Mouse (Mus musculus) layer of hippocampus, postnatal 10 days (tissue): Measurements from ENCODE around the gene Mbl1. TPM values are rescaled to one million over a fixed set of nuclear protein-coding genes. Genes with fewer than 3 reads are reported as not detected.

Experiments used
- DNase-seq, 2 experiments: peaks; one replicate each; pipeline ENCODE4 v3.0.0; 2021; ENCODE audit warnings: low spot score in 2 of 2
- long read RNA-seq: library from polyadenylated mRNA; stranded (forward); transcript quantifications from one replicate; pipeline ENCODE4 v2.0.0, GENCODE M21; 2023
- total RNA-seq, 2 experiments: library from RNA; stranded (reverse); gene quantifications; 2 replicates each; pipeline ENCODE4 v1.2.3; 2021

The Mbl1 gene
- total RNA-seq: not detected
- long read RNA-seq: 0 reads

GRCm38 (mm10) chr14:41151220-41151898 lies at the start of gene Mbl1:
Mbl1 (plus strand) TSS chr14:41151458.
- DNase-seq: no peak

DNA sequence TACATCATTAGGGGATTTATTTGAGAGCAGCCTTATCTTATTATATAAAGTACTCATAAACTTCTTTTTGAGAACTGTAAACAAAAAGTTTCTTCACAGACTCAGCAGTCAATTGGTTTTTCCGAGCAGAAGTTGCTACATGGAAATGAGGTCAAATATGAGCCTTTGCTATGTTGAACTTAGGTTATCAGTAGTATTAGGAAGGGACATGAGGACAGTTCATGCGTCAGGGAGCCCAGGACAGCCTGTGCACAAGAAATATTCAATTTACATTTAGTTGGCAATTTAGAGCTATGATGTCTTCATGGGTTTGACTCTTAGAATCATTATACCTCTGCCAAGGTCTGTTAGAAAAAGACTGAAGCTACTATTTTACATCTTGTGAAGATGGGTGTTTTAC lies 49.0 kb upstream of the Mbl1 start:
- DNase-seq: no peak

DNA sequence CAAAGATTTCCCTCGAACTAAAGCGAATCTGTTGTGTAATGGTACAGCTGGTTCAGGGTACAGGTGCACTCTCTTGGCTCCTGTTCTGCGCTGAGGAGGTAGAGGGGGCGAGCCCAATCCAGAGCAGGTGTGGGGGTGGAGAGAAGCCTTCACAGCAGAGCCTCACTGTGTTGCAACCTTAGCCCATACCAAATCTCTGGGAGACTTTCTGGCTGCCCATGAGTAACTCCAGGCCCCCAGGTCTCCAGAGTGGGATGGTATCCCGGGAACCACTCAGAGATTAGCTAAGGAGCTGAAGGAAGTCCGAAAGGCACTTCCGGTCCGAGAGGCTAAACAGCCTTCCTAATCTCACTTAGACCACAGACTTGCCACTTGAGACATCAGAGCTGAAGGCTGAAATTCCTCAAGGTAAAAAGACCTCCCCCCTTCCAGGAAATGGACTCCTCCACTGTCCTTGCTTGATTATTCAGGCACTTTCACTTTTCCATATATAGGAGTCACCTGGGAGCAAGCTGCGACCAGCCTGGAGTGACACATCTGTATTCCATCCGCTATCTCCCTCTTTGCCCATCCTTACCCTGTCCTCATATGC lies 46.3 kb upstream of the Mbl1 start, which contains the start of gene Mat1a:
Gene Mat1a (plus strand): TSS at position 183 of the 592 bp plus-strand sequence.
- DNase-seq: no peak

GRCm38 (mm10) chr14:41111031-41111668 lies 40.1 kb upstream of the Mbl1 start:
- no peak for DNase-seq

- no peak for DNase-seq
These were observed 38.3 kb upstream of the Mbl1 start for GRCm38 (mm10) chr14:41112944-41113343.

DNA sequence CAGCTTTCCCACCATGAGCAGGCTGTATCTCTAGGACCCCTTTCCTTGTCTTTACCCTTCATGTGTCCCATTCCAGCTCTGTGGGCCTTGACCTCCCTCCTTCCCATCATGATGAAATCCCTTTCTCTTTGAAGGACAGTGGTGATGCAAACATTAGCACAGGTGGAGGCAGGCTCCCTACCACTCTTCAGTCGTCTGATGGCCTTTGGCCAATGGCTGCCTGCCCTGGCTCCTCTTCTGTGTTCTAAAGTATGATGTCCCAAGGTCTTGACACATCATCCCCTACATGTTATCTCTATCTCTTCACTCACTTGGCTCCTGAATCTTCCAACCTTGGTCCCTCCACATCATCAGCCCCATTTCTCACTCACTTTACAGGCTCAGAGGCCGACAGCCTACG lies 35.0 kb upstream of the Mbl1 start:
- DNase-seq: no peak

DNA sequence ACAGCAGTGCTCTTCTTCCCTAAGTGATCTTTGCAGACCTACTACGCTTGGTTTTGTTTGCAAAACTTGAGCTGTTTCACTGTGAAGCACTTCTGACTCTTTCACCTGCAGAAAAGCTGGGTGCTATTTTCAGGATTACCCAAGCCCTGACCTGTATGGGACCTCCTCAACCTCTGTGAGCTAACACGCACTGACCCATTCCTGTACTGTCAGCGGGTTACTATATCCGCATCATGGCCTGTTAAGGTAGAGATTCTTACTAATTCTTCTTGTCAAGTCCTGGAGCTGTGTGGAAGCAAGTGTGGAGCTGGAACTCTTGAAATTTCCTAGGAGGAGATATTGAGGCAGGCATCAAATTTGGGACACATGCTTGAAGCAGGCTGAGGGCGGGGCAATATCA lies 26.6 kb upstream of the Mbl1 start:
- DNase-seq: no peak

DNA sequence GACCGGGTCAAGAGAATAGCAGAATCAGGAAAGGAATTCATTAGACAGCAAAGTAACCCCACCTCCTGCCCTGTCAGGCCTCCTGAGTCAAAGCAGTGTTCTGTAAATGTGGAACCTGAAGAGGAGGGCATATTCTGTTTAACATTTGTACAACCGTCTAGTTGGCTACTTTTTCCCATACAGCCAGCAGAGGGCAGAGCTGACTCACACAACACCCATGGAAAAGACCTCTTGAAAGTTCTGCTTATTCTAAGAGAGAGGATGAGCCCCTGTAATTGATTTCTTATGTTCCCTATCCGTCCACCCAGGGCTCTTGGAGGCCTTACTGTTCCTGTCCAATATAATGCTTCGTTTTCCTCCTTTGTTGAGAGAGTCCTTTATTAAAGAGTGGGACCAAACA lies 23.3 kb upstream of the Mbl1 start:
- peak; percentile 52 to 69 for DNase-seq

- no peak for DNase-seq
These were observed 19.7 kb upstream of the Mbl1 start, which contains the start of gene Sftpa1 for GRCm38 (mm10) chr14:41131540-41131939. Sftpa1 (plus strand) TSS chr14:41131782.

- DNase-seq: no peak
These were observed 14.3 kb upstream of the Mbl1 start for GRCm38 (mm10) chr14:41137006-41137405.

DNA sequence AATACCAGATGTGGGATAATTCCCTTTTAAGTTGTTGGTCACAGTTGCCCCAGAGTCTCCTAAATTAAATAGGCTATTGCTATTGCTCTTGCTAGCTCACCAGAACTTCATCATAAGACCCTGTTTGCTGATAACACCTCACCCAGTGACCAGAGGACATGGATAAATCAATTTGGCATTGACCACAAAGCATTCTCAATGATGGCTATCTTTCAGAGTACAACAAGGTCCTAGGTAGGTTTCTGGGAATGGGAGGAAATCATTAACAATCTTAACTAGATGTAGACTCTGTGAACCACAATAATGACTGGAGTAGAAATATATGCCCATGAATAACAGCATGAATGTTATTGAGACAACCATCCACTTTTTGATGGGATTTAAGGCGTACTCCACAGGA lies 10.6 kb upstream of the Mbl1 start:
- no peak for DNase-seq

DNA sequence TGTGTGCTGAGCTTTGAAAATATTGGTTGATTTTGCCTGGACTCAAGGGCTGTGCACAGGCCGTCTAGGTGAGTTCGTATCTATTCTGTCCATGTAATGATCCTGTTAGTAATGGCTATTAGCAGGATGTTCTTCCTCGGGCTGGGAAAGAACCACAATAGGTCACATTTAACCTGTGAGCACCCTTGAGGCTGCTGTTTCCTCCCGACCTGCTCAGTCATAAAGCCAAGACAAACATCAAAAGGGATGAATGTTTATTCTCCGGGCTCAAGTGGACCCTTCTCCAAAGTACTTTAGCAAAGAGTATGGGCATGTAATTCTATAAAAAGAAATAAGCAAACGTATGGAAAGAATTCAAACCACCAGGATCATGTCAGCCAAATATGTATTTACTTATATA lies 5.2 kb upstream of the Mbl1 start:
- no peak for DNase-seq

GRCm38 (mm10) chr14:41146922-41147321 lies 4.3 kb upstream of the Mbl1 start:
- no peak for DNase-seq

DNA sequence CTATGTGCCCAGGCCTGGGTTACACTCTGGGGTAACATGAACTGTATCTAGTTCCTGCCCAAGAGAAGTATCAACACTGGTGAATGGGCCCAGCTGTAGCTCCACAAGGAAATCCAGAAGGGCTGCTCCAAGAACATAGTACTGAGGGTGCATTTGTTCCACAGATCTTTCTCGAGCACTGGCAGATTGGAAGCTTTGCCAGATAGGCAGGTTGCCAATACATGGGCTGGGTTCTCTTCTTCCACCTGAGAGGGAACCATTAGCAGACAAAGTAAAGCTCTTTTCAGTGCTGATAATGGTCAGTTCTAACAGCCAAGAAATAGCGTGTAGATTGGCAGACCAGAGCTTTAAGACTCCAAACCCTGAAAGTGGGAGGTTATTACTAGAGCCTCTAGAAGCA lies 3.9 kb upstream of the Mbl1 start:
- no peak for DNase-seq

GRCm38 (mm10) chr14:41160076-41160475 lies 8.8 kb downstream of the Mbl1 start:
- DNase-seq: no peak

DNA sequence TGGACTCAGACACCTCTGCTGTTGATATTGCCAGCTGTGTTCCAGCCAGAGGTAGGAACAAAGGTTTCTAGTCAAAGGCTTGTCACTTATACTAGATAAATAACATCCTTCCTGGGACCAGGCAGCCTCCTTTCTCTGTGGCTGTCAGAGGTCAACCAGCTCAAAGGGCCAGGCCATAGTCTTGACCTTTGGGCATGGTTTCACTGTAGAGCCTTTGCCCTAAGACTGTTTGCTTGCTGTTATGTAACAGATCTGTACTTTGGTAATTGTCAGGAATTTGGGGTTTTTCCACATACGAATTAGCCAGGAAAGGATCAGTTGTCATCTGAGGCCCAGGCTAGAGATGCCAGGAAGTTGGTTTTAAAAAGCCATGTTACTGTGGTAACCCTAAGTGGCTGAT lies 9.5 kb downstream of the Mbl1 start:
- DNase-seq: no peak

DNA sequence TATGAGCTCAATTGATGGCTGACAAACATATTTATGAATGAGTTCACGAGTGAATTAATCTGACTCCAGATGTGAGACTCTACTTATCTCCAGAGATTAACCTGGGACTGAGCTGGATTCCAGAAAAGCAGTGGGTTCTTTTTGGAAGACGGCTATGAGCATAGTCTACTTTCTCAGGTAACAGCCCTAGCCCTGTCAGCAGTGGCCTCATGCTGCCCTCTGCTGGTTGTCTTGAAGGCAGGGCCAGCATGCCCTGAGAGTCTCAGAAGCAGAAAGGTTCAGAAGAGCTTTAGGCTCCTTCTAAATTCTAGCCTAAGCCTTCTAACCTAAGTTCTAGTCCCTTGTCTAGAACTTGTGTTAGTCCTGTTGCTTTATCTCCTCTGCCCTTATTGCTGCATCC lies 11.4 kb downstream of the Mbl1 start:
- peak; percentile 25 to 33 for DNase-seq

GRCm38 (mm10) chr14:41167278-41167677 lies 16.0 kb downstream of the Mbl1 start:
- no peak for DNase-seq

GRCm38 (mm10) chr14:41168567-41168966 lies 17.3 kb downstream of the Mbl1 start:
- DNase-seq: no peak

- no peak for DNase-seq
These were observed 19.3 kb downstream of the Mbl1 start for GRCm38 (mm10) chr14:41170514-41170913.

GRCm38 (mm10) chr14:41174802-41175201 lies 23.5 kb downstream of the Mbl1 start:
- no peak for DNase-seq

- DNase-seq: no peak
These were observed 34.0 kb downstream of the Mbl1 start, which contains the start of gene Sftpd for GRCm38 (mm10) chr14:41185059-41185821. Sftpd (minus strand) TSS chr14:41185149.
